Mouse (Mus musculus) neural tube, embryonic 11.5 days (tissue): ENCODE data around the gene Btk. TPM values are rescaled to one million over a fixed set of nuclear protein-coding genes. Genes with fewer than 3 reads are reported as not detected.
"Not testable (repeated sequence)": the region's sequence is repeated elsewhere in the genome, so short reads cannot be mapped to it uniquely, and the experiment has no call there.

ENCODE experiments used
- ATAC-seq: fragments of 200-750 bp; cut with Nextera tagmentation; 2 replicates; pipeline ENCODE4 v1.8.0; 2017; ENCODE audit warnings: moderate number of reproducible peaks, mild to moderate bottlenecking, moderate TSS enrichment, moderate library complexity; ENCODE audit not compliant: insufficient read depth, low FRiP score, low TSS enrichment
- DNase-seq: peaks from one replicate; pipeline ENCODE4 v3.0.0-alpha.2; 2015; ENCODE audit warnings: low spot score
- H3K27ac ChIP-seq: fragments of 300-500 bp; sonication (generic); 2 replicates; pipeline ENCODE4 v1.5.1; 2014; ENCODE audit warnings: low read depth, mild to moderate bottlenecking, low read length
- H3K27me3 ChIP-seq: fragments of 300-500 bp; sonication (generic); 2 replicates; pipeline ENCODE4 v1.6.1; 2014; ENCODE audit warnings: mild to moderate bottlenecking, low read length, mixed read lengths; ENCODE audit not compliant: control insufficient read depth, insufficient read depth
- H3K36me3 ChIP-seq: fragments of 300-500 bp; sonication (generic); 2 replicates; pipeline ENCODE4 v1.6.1; 2014; ENCODE audit warnings: mild to moderate bottlenecking, low read length, moderate library complexity, mixed read lengths; ENCODE audit not compliant: control insufficient read depth, insufficient read depth
- H3K4me1 ChIP-seq: fragments of 300-500 bp; sonication (generic); 2 replicates; pipeline ENCODE4 v1.6.1; 2014; ENCODE audit warnings: low read length, mixed read lengths; ENCODE audit not compliant: control insufficient read depth, insufficient read depth
- H3K4me2 ChIP-seq: fragments of 300-500 bp; sonication (generic); 2 replicates; pipeline ENCODE4 v1.6.1; 2014; ENCODE audit warnings: low read depth, mild to moderate bottlenecking, moderate library complexity
- H3K4me3 ChIP-seq: fragments of 300-500 bp; sonication (generic); 2 replicates; pipeline ENCODE4 v1.5.1; 2014; ENCODE audit warnings: low read depth, low read length
- H3K9ac ChIP-seq: fragments of 300-500 bp; sonication (generic); 2 replicates; pipeline ENCODE4 v1.6.1; 2014; ENCODE audit warnings: mild to moderate bottlenecking, low read length
- H3K9me3 ChIP-seq: fragments of 300-500 bp; sonication (generic); 2 replicates; pipeline ENCODE4 v1.6.1; 2016; ENCODE audit warnings: low read length; ENCODE audit not compliant: control insufficient read depth
- WGBS: fragments of 180-500 bp; shearing (Covaris S2); extraction: QIAGEN DNeasy Blood & Tissue Kit; methylation state at CpG from one replicate; pipeline ENCODE4 v1.1.7; 2014; 5-methylcytosine and 5-hydroxymethylcytosine counted together
- polyA plus RNA-seq: library from polyadenylated mRNA; unstranded; fragments of >200 nt; fragmentation: Nextera tagmentation; extraction: Ambion mirVana; gene quantifications from 2 replicates; pipeline ENCODE4 v1.2.1, GENCODE M21; 2014

Btk gene
- polyA plus RNA-seq, 1 experiment from 2014 or later = 1.9 TPM

DNA sequence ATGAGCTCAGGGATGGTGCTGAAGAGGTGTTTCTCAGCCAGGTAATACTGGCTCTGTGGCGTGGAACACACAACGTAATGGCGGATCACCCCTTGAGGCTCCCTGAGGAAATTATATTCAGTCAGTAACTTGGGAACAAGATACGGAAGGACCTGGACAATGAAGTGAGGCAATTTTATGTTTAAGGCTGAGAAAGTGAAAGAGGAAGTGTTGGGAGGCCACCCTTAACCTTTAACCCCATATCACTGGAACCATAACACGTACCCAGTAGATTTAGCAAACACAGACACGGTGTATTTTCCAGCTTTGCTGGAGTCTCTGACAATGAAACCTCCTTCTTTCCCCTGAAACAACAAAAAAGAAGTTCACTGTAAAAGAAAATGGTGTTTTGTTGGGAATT is 28.9 kb downstream of the Btk start:
- Histone ChIP-seq H3K9me3 (no peaks in the 10 kb centered on the region), H3K4me3 (no peak overlapping the region), H3K9ac (no peak overlapping the region), H3K4me1 (no peaks in the 10 kb centered on the region), H3K27ac (no peak overlapping the region), H3K27me3 (no peaks in the 10 kb centered on the region), H3K4me2 (no peak overlapping the region), H3K36me3 (no peaks in the 10 kb centered on the region)
- WGBS = 77% methylated on average over 6 of the region's 6 CpGs
- ATAC-seq (no peak), DNase-seq (no peak)

DNA sequence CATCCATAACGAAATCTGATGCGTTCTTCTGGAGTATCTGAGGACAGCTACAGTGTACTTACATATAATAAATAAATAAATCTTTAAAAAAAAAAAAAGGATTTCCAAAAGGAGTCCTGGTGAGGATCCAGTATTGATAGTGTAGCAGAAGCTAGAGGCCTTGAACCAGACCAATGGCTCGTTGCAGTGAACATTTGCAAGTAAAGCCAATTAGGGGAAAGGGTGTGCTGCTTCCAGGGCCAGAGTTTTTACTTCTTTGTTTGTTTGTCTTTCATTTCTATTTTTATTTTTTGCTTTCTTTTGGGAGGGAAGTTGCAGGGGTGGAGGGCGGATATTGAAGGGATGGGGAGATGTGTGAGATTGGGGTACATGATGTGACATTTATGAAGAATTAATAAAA is 30.0 kb downstream of the Btk start:
- Histone ChIP-seq H3K4me3 (no peak overlapping the region), H3K27ac (no peak overlapping the region), H3K4me2 (no peak overlapping the region), H3K36me3 (no peaks in the 10 kb centered on the region), H3K9me3 (no peaks in the 10 kb centered on the region), H3K27me3 (no peaks in the 10 kb centered on the region), H3K4me1 (no peaks in the 10 kb centered on the region), H3K9ac (no peak overlapping the region)
- DNase-seq (no peak), ATAC-seq (no peak)
- WGBS = 83% methylated on average over 4 of the region's 4 CpGs

GRCm38 (mm10) chrX:134550903-134551302 is 32.5 kb downstream of the Btk start:
- DNase-seq (peak; percentile 11), ATAC-seq (no peak)
- no peak overlapping the region for H3K9ac ChIP-seq
- H3K4me3 ChIP-seq = no peak overlapping the region
- no peaks in the 10 kb centered on the region for H3K27me3 ChIP-seq
- H3K27ac ChIP-seq = no peak overlapping the region
- H3K4me1 ChIP-seq = no peaks in the 10 kb centered on the region
- H3K9me3 ChIP-seq = no peaks in the 10 kb centered on the region
- no peak overlapping the region for H3K4me2 ChIP-seq
- no peaks in the 10 kb centered on the region for H3K36me3 ChIP-seq
- WGBS = 16% methylated on average over 5 of the region's 5 CpGs

- no peak for ATAC-seq
- Histone ChIP-seq H3K4me1 (no peaks in the 10 kb centered on the region), H3K27ac (no peak overlapping the region), H3K4me3 (no peak overlapping the region), H3K9ac (no peak overlapping the region), H3K36me3 (no peaks in the 10 kb centered on the region), H3K9me3 (no peaks in the 10 kb centered on the region), H3K4me2 (no peak overlapping the region), H3K27me3 (no peaks in the 10 kb centered on the region)
- no peak for DNase-seq
- WGBS = 94% methylated on average over 4 of the region's 4 CpGs
Observed at GRCm38 (mm10) chrX:134547330-134547729, 36.0 kb downstream of the Btk start.

- no peak for DNase-seq
- H3K27me3 ChIP-seq = no peaks in the 10 kb centered on the region
- H3K4me2 ChIP-seq = peak overlapping the region; percentile 37
- H3K4me1 ChIP-seq = no peaks in the 10 kb centered on the region
- H3K27ac ChIP-seq = no peak overlapping the region
- no peaks in the 10 kb centered on the region for H3K36me3 ChIP-seq
- 0 out of 2 replicates have a peak, but pooled peaks have one; percentile 22 for ATAC-seq
- H3K4me3 ChIP-seq = peak overlapping the region; percentile 47
- H3K9ac ChIP-seq = peak overlapping the region; percentile 57
- no peaks in the 10 kb centered on the region for H3K9me3 ChIP-seq
- WGBS = 14% methylated on average over 6 of the region's 6 CpGs
Observed at GRCm38 (mm10) chrX:134541955-134542308, 41.4 kb downstream of the Btk start.

DNA sequence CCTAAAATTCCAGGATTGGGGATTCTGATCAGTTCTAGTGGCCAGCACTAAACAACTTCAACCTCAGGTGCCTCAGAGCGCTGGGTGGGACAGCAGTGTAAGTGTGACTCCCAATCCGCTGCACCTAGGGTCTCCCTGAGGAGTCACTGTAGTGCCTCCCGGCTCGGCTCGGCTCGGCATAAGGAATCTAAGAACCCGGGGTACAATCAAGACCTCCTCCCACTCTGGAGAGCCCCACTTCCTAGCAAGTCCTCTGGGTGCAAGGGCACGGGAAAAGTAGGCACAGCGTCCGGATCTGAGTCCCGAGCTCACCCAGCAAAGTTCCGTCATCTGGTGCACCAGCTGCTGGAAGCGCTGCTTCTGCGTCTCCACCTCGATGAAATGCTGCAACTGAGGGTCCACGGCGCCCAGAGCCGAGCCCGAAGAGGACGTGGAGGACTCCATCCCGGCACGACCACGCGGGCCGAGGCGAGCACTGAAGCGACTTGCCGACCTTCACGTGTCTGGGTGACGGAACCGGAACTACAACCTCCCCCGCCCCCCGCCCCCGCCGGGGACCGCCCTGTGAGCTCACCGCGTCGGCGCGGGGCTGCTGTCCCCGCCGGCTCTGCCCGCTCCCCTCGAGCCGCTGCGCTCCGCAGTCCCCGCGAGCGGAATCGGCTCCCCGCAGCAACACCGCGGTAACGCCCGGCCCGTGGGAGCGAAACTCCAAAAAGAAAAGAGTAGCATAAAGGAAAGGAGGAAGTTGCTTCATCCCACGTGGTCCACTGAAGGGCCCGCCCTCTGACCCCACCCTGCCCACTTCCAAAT is 42.0 kb downstream of the Btk start, which contains the start of gene Timm8a1:
Timm8a1 (minus strand) TSS at position 721 of the 810 bp plus-strand sequence.
- no peak within 1 kb of the TSS for H3K27ac ChIP-seq

GRCm38 (mm10) chrX:134540414-134541135 is 42.8 kb downstream of the Btk start:
- Histone ChIP-seq H3K36me3 (no peaks in the 10 kb centered on the region), H3K4me3 (peak overlapping the region; percentile 47), H3K9me3 (no peaks in the 10 kb centered on the region), H3K9ac (peak overlapping the region; percentile 57), H3K27me3 (no peaks in the 10 kb centered on the region), H3K27ac (no peak overlapping the region), H3K4me2 (peak overlapping the region; percentile 43), H3K4me1 (no peaks in the 10 kb centered on the region)
- DNase-seq (no peak), ATAC-seq (no peak)
- 25% methylated on average over 12 of the region's 12 CpGs for WGBS

More for the DNA sequence above, 42.0 kb downstream of the Btk start, which contains the start of gene Timm8a1:
- peak within 1 kb of the TSS; percentile 43 for H3K4me2 ChIP-seq
- no peaks in the 10 kb centered on the region for H3K36me3 ChIP-seq
- H3K9ac ChIP-seq = peak within 1 kb of the TSS; percentile 57
- ATAC-seq (peak; percentile 87), DNase-seq (peak; percentile 70)
- H3K4me3 ChIP-seq = peak within 1 kb of the TSS; percentile 47
- no peaks in the 10 kb centered on the region for H3K9me3 ChIP-seq
- WGBS = 16% methylated on average over 40 of the region's 61 CpGs
- no peaks in the 10 kb centered on the region for H3K4me1 ChIP-seq
- H3K27me3 ChIP-seq = no peaks in the 10 kb centered on the region

DNA sequence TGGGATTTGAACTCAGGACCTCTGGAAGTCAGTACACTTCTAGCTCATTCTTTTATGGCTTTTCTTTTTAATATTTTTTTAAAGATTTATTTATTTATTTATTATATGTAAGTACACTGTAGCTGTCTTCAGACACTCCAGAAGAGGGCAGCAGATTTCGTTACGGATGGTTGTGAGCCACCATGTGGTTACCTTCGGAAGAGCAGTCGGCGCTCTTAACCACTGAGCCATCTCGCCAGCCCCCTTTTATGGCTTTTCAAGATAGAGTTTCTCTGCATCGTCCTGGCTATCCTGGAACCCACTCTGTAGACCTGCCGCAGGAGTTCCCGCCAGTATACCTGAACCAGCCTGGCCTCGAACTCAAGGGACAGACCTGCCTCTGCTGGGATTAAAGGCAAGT is 43.6 kb downstream of the Btk start:
- H3K4me2 ChIP-seq, H3K4me1 ChIP-seq, ATAC-seq, H3K9ac ChIP-seq, H3K4me3 ChIP-seq, DNase-seq, H3K36me3 ChIP-seq, H3K9me3 ChIP-seq, H3K27ac ChIP-seq, H3K27me3 ChIP-seq: not testable (repeated sequence)
- 84% methylated on average over 10 of the region's 10 CpGs for WGBS
